Mouse (Mus musculus) embryo, embryonic 10.5 days (tissue): ENCODE measurements at regions not wholly inside any gene's neighbourhood (a gene's known extent, or its start where the extent isn't known, plus 50 kb on each side); places are given as distances from the start of the nearest gene placed in this dataset.

Experiments used
- DNase-seq: peaks from one replicate; pipeline ENCODE4 v3.0.0-alpha.2; 2015; ENCODE audit warnings: low spot score

DNA sequence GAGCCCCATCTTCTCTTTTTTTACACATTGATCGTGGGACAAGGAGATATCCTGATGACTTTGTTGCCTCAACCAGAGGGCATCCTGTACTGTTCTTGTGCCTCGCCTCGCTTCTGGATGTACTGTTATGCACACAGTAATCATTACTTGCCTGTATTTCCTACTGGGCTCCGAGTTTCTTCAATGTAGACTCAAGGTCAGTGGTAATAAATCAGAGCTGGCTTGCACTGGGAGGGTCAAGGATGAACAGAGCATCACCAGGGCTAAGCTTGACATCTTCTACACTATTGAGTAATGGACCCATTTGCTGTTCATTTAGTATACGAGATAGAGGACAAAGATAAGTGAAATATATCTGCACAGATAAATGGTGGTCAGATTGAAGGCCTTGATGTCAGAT is 295.1 kb upstream of the Igfbp3 start:
- no peak for DNase-seq

DNA sequence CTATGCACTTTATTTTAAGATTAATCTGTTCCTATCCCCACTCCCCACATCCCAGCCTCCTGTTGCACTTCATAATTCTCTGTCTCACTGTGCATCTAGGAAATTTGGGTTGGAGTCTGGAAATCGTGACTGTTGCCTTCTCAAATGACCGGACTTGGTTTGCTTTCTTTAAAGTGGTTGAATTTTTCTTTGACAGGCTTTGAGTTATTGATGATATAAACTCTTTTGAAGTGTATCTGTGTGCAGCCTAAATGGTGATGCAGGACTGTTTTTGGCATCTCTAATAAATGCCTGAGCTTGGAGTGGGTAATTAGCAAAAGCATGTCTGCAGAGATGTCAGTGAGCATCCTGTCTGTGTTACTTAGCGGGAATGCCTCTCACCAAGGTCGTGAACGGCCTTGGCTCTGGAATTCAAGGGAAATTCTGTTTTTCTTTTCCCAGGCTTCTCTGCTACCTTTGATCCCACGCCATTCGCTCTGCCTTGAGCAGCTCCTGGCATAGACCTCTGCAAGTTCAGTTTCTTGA is 292.8 kb upstream of the Igfbp3 start:
- DNase-seq = peak; percentile 24

DNA sequence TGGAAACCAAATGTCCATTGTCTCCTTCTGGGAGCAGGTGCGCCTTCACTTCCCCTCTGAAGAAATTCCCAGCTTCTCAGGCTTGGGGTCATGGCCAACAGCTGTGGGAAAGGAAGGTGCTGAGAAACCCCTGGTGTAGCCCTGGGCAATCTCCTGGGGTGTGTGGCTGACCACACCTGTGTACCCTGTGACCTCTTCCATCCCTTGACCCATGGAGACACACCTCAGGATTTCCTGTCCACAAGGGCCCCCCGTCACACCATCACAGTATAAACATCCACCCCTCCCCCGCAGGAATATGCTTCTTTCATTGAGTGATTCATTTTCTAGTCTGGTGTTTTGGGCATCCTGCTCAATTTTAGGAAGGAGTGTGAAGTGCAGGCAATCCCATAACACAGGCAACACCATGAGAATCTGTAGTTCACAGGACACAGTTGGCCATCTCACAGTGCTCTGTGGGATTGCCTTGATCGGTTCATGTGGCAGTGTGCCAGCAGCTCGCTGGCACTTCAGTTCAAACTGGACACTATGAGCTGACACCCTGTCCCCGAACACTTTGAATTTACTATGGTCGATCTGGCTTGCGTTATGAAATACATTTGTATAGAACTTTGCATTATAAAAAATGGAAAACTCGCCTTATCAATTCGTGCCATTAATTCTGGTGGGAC is 291.1 kb upstream of the Igfbp3 start:
- no peak for DNase-seq

DNA sequence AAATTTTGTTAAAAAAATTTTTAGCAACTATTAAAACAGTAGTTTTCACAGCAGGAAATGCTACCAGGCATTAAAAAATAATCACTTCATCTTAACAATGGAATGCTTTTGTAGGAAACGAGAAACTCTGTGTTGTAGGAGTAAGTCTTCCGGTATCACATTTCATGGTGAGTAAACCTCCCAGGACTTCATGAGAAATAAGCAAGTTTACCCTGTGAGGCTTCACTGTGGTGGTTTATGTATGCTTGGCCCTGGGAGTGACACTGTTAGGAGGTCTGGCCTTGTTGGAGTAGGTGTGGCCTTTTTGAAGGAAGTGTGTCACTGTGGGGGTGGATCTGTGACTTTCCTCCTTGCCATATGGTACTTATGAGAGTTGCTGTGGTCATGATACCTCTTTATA is 289.0 kb upstream of the Igfbp3 start:
- no peak for DNase-seq

DNA sequence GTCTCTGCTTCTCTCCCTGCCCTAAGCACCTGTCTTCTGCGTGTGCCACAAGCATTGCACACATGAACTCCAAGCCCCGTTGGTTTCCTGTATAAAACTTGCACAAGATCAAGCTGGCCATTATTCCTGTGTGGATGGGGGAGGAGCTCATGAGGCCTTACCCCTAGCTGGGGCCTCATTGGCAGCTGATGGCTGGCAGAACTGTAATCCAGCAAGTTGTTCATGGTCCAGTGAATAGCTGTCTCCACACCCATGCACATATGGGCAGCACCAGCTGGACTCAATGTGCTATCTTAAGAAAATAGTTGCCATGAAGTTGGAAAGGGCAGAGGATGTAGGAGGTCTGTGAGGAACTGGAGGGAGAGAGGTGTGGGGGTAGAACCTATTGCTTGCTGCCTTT is 288.3 kb upstream of the Igfbp3 start:
- no peak for DNase-seq

DNA sequence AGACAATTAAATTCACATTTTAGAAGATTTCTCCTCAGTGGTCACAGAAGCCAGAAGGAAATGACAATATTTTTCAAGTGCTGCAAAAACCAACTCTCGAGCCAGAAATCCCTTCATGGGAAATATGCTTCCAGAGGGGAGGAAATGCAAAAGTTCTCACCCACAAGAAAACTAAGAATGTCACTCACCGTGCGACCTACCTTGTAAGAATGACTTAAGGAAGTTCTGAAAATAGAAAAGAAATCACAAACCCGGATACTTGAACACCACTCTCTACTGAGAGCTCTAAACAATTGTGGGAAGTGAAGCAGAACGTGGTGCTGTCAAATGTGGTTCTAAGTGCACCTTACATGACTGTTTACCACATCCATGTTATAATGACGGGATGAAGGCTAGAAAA is 284.1 kb upstream of the Igfbp3 start:
- DNase-seq = no peak

DNA sequence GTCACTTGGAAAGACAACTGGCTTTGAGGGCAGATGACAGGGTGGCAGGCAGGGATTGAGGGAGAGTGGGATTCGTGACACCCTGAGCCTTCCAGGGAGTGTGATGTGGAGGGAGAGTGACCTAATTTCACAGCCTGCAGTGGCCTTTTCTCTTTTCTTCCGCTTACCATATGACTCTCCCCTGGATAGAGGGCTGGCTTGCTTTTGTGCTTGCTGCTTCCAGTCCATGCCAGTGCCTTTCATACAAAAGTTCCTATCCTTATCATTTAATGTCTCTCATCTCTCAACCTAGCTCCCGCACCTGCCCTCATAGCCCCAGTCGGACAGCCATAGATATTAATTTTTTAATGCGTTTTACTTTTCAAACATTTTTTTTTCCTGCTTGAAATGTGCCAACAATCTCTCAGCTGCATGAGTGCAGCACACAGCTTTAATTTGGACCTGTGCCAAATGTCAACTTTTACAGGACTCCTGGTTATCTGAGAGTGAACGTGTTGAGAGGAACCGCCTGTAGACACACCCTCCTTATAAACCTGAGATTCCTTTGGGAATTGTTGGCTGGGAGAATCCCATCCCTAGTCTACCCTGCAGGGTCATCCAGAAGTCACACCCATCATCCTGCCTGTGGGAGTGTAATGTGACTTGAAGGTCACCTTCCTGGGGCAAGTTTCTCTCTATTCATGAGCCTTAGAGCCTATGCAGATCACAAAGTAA is 260.3 kb upstream of the Igfbp3 start:
- no peak for DNase-seq

DNA sequence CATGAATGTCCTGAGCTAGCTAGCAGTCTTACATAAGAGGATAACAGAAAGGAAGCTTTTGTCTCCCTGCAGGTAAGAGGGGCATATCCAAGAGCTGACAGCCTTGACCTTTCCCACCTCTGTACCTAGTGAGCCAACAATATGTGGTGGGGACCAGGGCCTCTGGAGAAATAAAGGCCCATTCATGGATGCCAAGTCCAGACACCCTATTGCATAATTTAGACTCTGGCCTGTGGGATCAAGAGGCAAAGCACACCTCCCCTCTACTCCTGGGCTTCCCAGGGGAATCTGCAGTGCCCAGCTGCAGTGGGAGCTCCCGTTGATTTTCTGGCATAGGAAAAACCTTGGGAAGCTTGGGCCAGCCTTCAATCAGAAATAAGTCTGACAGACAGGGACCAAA is 251.8 kb upstream of the Igfbp3 start:
- DNase-seq = no peak

DNA sequence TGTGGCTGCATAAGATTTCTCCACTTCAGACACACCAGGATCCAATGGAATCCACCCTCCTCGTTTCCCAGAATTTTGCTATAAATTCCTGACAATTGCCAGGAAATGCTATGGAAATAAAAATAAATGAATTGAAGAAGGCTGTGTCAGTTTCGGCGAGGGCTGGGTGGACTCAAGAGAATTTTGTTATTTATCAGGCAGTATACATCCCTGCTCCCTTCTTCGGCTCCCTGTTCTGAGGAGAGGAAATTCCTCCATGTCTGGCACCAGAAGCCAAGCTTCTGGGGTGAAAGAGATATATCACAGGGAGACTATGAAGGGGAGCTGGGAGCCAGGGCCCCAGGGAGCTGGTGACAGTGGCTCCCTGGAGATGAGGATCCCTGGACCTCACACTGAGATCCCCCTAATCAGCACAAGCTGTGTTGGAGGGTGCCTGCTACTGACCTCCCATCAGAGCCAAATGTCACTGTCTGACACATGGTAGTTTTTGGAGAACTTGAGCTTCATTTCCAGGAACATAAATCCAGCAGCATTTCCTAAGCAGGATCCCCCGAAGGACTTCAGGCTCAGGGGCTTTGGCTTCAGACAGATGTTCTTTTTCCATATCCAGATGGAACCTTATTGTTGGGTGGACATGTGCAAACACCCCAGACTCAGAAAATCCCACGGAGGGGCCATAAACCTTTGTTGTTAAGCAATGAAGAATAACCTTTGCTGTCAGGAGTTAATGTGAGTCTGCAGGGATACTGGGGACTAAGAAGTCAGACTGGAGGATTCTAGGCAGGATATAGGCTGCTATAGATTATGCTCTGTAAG is 248.4 kb upstream of the Igfbp3 start:
- DNase-seq = no peak

DNA sequence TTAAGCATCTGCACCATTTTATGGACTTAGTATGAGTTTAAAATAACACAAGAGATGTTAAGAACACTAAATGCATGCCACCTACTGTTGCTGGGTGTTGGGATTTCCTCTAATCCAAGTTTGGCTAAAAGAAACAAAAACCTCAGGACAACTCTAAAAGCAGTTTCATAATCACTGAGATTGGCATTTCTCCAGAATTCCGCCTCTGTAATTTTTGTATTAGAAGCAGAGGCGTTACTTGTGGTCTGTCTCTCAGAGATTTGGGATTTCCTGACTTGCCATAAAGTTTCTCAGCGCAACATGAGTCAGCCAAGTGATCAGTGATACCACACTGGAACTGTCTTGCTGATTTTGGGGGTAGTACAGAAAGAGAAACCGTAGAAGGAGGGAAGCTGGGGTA is 238.0 kb upstream of the Igfbp3 start:
- no peak for DNase-seq

DNA sequence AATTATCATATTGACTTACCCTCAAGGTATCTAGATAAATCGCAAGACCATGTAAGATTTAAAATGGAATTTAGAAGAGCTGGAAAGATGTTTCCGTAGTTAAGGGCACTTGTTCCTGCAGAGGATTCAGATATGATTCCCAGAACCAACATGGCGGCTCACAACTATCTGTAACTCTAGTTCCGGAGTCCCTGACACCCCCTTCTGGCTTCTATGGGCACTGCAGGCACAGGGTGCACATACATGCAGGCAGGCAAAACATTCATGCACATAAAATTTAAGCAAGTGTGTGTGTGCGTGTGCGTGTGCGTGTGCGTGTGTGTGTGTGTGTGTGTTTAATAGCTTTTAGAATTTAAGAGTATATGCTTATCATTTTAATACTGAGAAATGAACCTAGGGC is 230.8 kb upstream of the Igfbp3 start:
- no peak for DNase-seq

DNA sequence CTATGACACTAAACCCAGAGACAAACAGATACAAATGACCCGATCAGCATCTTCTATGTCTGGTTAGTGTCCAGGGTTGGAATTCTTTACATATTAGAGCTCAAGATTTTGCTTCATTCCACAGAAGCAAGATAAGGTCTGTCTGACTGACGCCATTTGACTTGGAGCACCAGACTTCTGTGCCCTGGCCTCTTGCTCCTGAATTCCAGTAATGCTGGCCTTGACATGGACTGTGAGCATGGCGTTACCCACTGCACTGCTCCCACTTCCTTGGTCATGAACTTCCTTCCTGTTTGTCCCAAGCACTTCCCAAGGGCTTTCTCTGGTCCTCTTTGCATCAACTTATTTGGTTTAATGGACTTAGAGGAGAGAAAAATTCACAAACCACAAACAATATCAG is 225.6 kb upstream of the Igfbp3 start:
- DNase-seq = no peak

DNA sequence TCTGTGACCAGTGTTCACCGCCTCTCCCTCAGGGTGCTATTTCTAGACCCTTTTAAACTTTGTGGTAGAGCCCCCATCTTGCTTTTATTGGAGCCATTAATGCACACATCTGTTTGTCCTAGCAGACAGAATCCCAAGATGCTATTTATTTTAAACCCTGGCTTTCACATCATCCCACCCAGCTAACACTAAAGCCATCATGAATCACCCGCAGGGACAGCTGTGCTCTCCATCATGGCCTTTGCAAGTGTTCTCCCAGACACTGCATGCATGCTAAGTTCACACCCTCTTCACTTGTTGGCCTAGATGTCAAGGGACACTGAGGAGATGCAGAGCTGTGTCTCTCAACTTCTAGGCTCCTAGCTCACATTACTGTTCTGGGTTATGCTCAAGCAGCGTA is 220.9 kb upstream of the Igfbp3 start:
- no peak for DNase-seq

DNA sequence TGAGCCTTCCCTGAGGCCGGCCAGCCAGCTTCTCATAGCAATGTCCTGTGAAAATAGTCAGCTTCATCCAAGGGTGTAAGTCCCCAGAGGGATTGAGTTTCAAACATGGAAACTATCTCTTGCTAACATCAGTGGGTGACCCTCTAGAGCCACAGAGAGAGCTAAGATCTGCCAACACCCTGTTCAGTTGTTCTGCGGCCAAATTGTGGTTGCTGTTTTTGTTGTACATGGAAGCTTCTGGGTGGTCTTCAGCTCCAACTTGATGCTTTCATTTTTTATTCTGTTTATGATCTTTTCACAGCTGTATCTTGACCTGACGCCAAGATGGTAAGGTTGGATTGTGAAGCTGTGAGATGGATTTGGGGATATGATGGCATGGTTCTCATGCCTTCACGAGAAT is 214.0 kb upstream of the Igfbp3 start:
- no peak for DNase-seq

DNA sequence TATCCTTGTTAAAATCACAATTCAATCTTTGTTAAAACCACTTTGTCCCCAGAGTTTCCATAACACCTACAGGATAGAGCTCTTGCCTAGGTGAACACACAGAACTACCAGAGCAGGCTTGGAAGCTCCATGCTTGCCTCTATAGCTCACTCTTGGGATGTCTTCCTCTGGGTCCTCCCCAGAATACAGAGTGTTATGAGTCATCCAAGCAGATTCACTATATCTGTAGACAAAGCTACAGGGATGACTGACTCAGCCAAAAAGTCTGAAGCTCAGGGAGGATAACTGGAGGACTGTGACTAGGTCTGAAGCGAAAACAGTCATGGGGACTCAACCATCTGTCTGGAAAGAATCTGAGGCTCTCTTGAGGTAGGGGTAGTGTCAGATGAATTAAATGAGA is 211.5 kb upstream of the Igfbp3 start:
- no peak for DNase-seq

DNA sequence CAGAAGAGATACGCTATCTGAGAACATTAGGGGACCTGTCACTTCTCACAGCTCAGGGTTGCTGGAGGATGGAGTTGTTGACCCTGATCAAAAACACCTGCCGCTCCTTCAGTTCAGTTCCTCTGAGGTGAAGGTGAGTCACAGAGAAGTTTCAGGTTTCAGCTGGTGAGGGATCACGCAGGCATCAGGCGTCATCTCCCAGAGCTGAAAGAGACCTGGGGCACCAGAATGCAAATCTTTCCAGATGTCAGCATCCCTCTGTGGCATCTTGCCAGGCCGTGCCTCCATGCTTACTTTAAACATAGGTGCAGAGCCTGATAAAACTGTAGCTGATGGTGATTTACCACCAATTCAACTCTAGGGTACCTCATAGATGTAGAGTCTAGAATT is 210.4 kb upstream of the Igfbp3 start:
- DNase-seq = no peak

DNA sequence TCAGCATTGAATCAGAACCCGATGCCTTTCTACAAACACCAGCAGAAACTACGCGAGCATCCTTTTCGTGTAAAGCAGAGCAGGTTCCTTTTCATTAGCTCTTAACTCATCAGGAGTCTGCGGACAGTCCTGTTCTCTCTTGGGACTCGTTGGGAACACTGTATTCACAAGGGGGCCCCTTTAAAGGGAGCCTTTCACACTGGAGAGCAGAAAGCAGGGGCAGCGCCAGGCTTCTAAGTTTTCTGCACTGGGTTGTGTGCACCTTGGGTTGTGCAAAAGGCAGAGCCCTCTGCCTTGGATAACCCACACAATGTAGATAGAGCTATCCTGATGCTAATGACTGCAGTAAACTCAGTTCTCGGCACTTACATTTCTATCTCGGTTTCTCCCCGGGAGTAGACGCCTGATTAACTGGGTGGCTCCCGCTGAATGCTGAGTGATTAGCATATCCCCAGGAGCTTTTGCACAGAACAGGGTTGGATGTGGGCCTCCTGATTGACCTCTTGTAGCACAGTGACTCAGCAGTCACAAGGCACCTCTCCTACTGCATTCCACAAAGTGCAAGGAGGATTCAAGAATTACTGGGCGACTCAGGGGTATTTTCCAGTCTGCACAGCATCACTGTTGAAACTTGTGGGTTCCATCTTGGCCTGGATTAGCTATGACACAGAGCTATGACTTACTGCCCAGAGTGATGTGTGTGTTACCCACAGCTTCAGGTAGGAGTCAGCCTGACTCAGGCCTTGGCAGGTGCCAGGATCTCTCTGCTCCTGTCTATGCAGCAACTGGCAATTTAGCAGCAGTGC is 209.8 kb upstream of the Igfbp3 start:
- DNase-seq = peak; percentile 41

DNA sequence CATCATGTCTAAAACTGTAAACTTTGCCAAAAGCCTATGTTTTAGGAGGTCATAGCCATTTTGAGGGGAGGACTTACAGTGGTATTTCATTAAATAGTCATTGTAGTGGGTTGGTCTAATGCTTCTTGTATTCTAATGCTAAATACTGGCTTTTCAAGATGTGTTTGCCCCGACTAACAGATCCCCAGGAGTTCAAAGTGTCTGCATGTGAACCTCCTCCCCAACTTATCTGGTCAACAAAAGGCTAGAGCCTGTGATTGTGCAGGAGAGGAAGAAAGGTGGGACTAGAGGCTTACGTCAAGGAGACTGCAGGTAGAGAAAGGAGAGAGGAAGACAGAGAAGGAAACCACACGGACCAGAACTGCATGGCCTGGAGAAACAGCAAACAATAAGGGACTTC is 198.9 kb upstream of the Igfbp3 start:
- no peak for DNase-seq

DNA sequence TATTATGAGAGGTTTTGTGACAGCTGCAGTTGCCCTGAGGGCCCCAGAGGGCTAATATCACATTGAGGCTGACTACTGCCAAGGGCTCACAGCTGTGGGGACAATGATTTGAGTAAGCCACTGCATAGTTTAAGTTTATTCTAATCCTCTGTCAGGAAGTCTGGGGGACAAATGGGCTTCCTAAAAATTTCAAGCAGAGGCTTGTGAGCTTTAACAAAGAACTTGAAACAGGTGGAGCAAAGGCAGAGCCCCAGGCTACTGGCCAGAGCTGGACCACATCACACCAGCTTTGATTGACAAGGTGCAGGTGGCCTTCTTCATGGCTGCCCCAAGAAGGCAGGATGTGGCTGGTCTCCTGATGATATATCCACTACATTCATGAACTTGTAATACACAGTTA is 195.3 kb upstream of the Igfbp3 start:
- DNase-seq = no peak

DNA sequence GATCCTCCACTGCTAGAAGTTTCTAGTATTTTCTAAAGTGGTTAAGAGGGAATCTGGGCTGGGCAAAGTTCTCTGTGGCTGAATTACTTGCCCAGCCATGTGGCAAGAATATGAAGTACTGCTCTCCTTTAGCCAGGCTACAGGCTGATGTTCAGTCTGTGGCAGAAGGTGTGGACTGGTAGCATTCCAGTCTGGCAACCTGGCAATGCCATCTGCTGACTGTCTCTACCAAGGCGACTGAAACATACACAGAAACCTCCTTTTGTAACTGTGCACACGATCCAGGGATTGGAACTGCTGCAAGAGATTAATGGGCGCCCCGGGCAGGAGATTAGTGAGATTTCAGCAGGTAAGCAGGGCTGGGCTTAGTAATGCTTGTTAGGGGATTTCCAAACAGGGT is 190.9 kb upstream of the Igfbp3 start:
- no peak for DNase-seq

DNA sequence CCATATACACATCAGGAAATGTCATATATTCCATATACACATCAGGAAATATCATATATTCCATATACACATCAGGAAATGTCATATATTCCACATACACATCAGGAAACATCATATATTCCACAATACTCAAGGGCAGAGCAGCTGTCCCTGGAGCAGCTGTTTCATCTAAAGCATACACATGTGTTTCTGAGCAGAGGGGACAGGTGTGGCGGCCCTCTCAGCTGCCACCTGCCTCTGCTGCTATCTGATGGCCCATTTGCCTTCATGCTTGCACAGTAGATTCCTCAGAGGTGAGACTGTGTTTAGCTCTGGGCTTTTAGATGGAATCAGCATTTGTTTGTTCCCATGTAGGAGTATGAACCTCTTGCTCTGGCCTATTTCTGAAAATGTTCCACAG is 158.1 kb upstream of the Igfbp3 start:
- DNase-seq = no peak

DNA sequence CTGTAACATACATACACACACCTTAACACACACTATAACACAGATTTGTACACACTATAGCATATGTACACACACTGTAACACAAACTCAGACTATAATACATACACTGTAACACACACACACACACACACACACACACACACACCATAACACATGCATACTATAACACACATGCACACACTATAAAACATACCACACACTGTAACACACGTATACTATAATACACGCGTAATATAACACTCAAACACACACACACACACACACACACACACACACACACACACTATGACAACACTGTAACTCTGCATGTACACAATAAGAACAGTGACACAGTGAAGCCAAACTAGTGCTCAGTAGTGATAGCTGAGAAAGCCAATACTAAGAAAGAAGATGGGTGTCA is 147.7 kb upstream of the Igfbp3 start:
- no peak for DNase-seq
